Mouse (Mus musculus): ENCODE data around the gene Traf1. TPM values are rescaled to one million over a fixed set of nuclear protein-coding genes. Genes with fewer than 3 reads are reported as not detected.

The Traf1 gene
- polyA plus RNA-seq, 1 experiment from 2014 or later, result 4.9 TPM

DNA sequence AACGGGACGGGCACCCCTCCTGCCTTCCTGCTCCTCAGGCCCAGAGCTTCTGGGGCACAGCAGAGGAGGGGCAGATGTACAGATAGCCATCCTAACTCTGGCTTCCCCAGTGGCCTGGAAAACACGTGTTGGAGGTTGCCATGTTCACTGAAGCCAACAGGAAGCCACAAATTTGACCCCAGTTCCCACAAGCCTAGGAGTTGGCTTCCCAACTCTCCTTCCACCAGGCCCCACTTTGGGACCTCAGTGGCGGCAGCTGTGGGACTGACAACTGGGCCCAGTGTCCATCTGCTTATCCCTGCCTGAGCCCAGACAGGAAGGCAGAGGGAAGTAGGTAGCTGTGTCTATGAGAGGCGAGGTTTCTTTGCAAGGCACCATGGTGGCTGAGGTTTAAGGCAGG lies 67.6 kb downstream of the Traf1 start:
- no peak overlapping the region for H3K4me2 ChIP-seq (ENCODE audit: low read length)
- no peak overlapping the region for H3K9ac ChIP-seq (ENCODE audit: low read depth, low read length)
- H3K27me3 ChIP-seq (ENCODE audit: control insufficient read depth, insufficient read depth, low read depth, low read length), result no peaks in the 10 kb centered on the region
- WGBS, result 80% methylated on average over 5 of the region's 5 CpGs
- H3K27ac ChIP-seq (ENCODE audit: low read length), result no peak overlapping the region
- no peaks in the 10 kb centered on the region for H3K36me3 ChIP-seq (ENCODE audit: control insufficient read depth, insufficient read depth, low read length)
- no peaks in the 10 kb centered on the region for H3K4me1 ChIP-seq (ENCODE audit: control insufficient read depth, insufficient read depth, low read length)
- H3K9me3 ChIP-seq (replicated peaks; ENCODE audit: control insufficient read depth, low read length, poor library complexity, severe bottlenecking), result no peaks in the 10 kb centered on the region
- H3K4me3 ChIP-seq (ENCODE audit: low read depth, low read length), result no peak overlapping the region
- no peak for ATAC-seq

Other genes starting within 250 kb of the Traf1 start
- 107 and 113 TPM in 2 replicates for gene Gapvd1, start 206.5 kb downstream of the Traf1 start, polyA plus RNA-seq (2015; fragmentation: Nextera tagmentation; extraction: Ambion mirVana)
- gene Hspa5, start 189.8 kb downstream of the Traf1 start, polyA plus RNA-seq (2015; fragmentation: Nextera tagmentation; extraction: Ambion mirVana), result 420 and 450 TPM in 2 replicates
- 24.5 and 27.4 TPM in 2 replicates for gene Rabepk, start 161.9 kb downstream of the Traf1 start, polyA plus RNA-seq (2015; fragmentation: Nextera tagmentation; extraction: Ambion mirVana)
- gene Fbxw2, start 135.5 kb downstream of the Traf1 start, polyA plus RNA-seq (2015; fragmentation: Nextera tagmentation; extraction: Ambion mirVana), result 102 and 106 TPM in 2 replicates
- gene Gm34653, start 128.8 kb downstream of the Traf1 start, polyA plus RNA-seq (2015; fragmentation: Nextera tagmentation; extraction: Ambion mirVana), result not detected in 2 replicates
- 0.26 and 0.28 TPM in 2 replicates for gene Cutal, start 87.4 kb downstream of the Traf1 start, polyA plus RNA-seq (2015; fragmentation: Nextera tagmentation; extraction: Ambion mirVana)
- gene Psmd5, start 86.8 kb downstream of the Traf1 start, polyA plus RNA-seq (2015; fragmentation: Nextera tagmentation; extraction: Ambion mirVana), result 98.8 and 110 TPM in 2 replicates
- 1.4 and 2.0 TPM in 2 replicates for gene Phf19, start 47.7 kb downstream of the Traf1 start, polyA plus RNA-seq (2015; fragmentation: Nextera tagmentation; extraction: Ambion mirVana)
- 1.1 TPM in 2 replicates for gene Hc, start 99.7 kb upstream of the Traf1 start, polyA plus RNA-seq (2015; fragmentation: Nextera tagmentation; extraction: Ambion mirVana)
- 0.41 and 0.80 TPM in 2 replicates for gene AI182371, start 139.8 kb upstream of the Traf1 start, polyA plus RNA-seq (2015; fragmentation: Nextera tagmentation; extraction: Ambion mirVana)
- gene Cntrl, start 147.7 kb upstream of the Traf1 start, polyA plus RNA-seq (2015; fragmentation: Nextera tagmentation; extraction: Ambion mirVana), result 10.6 TPM in 2 replicates
- 470 and 473 TPM in 2 replicates for gene Rab14, start 239.3 kb upstream of the Traf1 start, polyA plus RNA-seq (2015; fragmentation: Nextera tagmentation; extraction: Ambion mirVana)